Mouse (Mus musculus): Measurements from ENCODE around the gene Gse1.

Gene Gse1

GRCm38 (mm10) chr8:120556198-120556892, 328.1 kb downstream of the Gse1 start:
- no peak for DNase-seq (ENCODE audit: low read depth)

GRCm38 (mm10) chr8:120557170-120557965, 329.1 kb downstream of the Gse1 start:
- DNase-seq (ENCODE audit: low read depth), result no peak

- DNase-seq (ENCODE audit: low read depth), result no peak
Observed at GRCm38 (mm10) chr8:120558162-120558561, 329.9 kb downstream of the Gse1 start.

- DNase-seq (ENCODE audit: low read depth), result no peak
Observed at GRCm38 (mm10) chr8:120559654-120560053, 331.4 kb downstream of the Gse1 start.

- no peak for DNase-seq (ENCODE audit: low read depth)
Observed at GRCm38 (mm10) chr8:120560535-120560934, 332.3 kb downstream of the Gse1 start.

- no peak for DNase-seq (ENCODE audit: low read depth)
Observed at GRCm38 (mm10) chr8:120561539-120562435, 333.5 kb downstream of the Gse1 start.

GRCm38 (mm10) chr8:120562680-120563347, 334.6 kb downstream of the Gse1 start:
- DNase-seq (ENCODE audit: low read depth), result no peak

- no peak for DNase-seq (ENCODE audit: low read depth)
Observed at GRCm38 (mm10) chr8:120563348-120563724, 335.1 kb downstream of the Gse1 start.

- DNase-seq (ENCODE audit: low read depth), result peak; percentile 93
Observed at GRCm38 (mm10) chr8:120563851-120564837, 335.9 kb downstream of the Gse1 start.

- no peak for DNase-seq (ENCODE audit: low read depth)
Observed at GRCm38 (mm10) chr8:120565151-120565711, 337.0 kb downstream of the Gse1 start.

GRCm38 (mm10) chr8:120566681-120567080, 338.4 kb downstream of the Gse1 start:
- no peak for DNase-seq (ENCODE audit: low read depth)

- DNase-seq (ENCODE audit: low read depth), result no peak
Observed at GRCm38 (mm10) chr8:120567731-120568130, 339.5 kb downstream of the Gse1 start.

GRCm38 (mm10) chr8:120568164-120568798, 340.0 kb downstream of the Gse1 start:
- no peak for DNase-seq (ENCODE audit: low read depth)

- no peak for DNase-seq (ENCODE audit: low read depth)
Observed at GRCm38 (mm10) chr8:120569123-120569522, 340.9 kb downstream of the Gse1 start.

GRCm38 (mm10) chr8:120569939-120570715, 341.9 kb downstream of the Gse1 start:
- DNase-seq (ENCODE audit: low read depth), result no peak

GRCm38 (mm10) chr8:120571561-120571960, 343.3 kb downstream of the Gse1 start:
- no peak for DNase-seq (ENCODE audit: low read depth)

GRCm38 (mm10) chr8:120572534-120572933, 344.3 kb downstream of the Gse1 start:
- no peak for DNase-seq (ENCODE audit: low read depth)

GRCm38 (mm10) chr8:120573866-120574265, 345.6 kb downstream of the Gse1 start:
- DNase-seq (ENCODE audit: low read depth), result no peak

- DNase-seq (ENCODE audit: low read depth), result no peak
Observed at GRCm38 (mm10) chr8:120574941-120575340, 346.7 kb downstream of the Gse1 start.

Data from fibroblast of lung, adult 2 months (primary cell).